Mouse (Mus musculus) splenic B cell, adult 2 months (primary cell): ENCODE results near the gene Aak1.

Experiments used
- DNase-seq: peaks from one replicate; pipeline ENCODE4 v3.0.0-alpha.2; 2011; ENCODE audit warnings: low read depth, low spot score
- H3K27me3 ChIP-seq: 2 replicates; pipeline ENCODE4 v1.6.1; 2012; ENCODE audit warnings: mild to moderate bottlenecking, low read length, moderate library complexity, mixed read lengths; ENCODE audit not compliant: control insufficient read depth, poor library complexity, insufficient read depth, severe bottlenecking
- H3K36me3 ChIP-seq: 2 replicates; pipeline ENCODE4 v1.6.1; 2012; ENCODE audit warnings: mild to moderate bottlenecking, low read length, moderate library complexity, mixed read lengths; ENCODE audit not compliant: control insufficient read depth, poor library complexity, insufficient read depth, severe bottlenecking

Aak1 gene

GRCm38 (mm10) chr6:86940966-86941365, 91.6 kb downstream of the Aak1 start:
- no peaks in the 10 kb centered on the region for H3K27me3 ChIP-seq
- no peak for DNase-seq
- peaks cover 5% of the 10 kb centered on the region; the same call in 1 of the 2 replicates for H3K36me3 ChIP-seq

- peaks cover 5% of the 10 kb centered on the region; the same call in 1 of the 2 replicates for H3K36me3 ChIP-seq
- no peaks in the 10 kb centered on the region; the same call in 1 of the 2 replicates for H3K27me3 ChIP-seq
- DNase-seq: no peak
Observed at GRCm38 (mm10) chr6:86947100-86947499, 97.8 kb downstream of the Aak1 start.

GRCm38 (mm10) chr6:86948746-86949145, 99.4 kb downstream of the Aak1 start:
- Histone ChIP-seq H3K36me3 (peaks cover 7% of the 10 kb centered on the region), H3K27me3 (no peaks in the 10 kb centered on the region; the same call in 1 of the 2 replicates)
- DNase-seq: peak; percentile 52

GRCm38 (mm10) chr6:86950141-86950540, 100.8 kb downstream of the Aak1 start:
- peaks cover 6% of the 10 kb centered on the region for H3K36me3 ChIP-seq

GRCm38 (mm10) chr6:86950733-86951255, 101.5 kb downstream of the Aak1 start:
- no peak for DNase-seq
- H3K36me3 ChIP-seq: peaks cover 7% of the 10 kb centered on the region
- no peaks in the 10 kb centered on the region; the same call in 1 of the 2 replicates for H3K27me3 ChIP-seq

More at GRCm38 (mm10) chr6:86950141-86950540, 100.8 kb downstream of the Aak1 start:
- no peaks in the 10 kb centered on the region; the same call in 1 of the 2 replicates for H3K27me3 ChIP-seq
- DNase-seq: peak; percentile 57

- H3K27me3 ChIP-seq: no peaks in the 10 kb centered on the region; the same call in 1 of the 2 replicates
- H3K36me3 ChIP-seq: peaks cover 7% of the 10 kb centered on the region
- no peak for DNase-seq
Observed at GRCm38 (mm10) chr6:86955741-86956140, 106.4 kb downstream of the Aak1 start.

GRCm38 (mm10) chr6:86956206-86956605, 106.9 kb downstream of the Aak1 start:
- no peaks in the 10 kb centered on the region for H3K27me3 ChIP-seq
- no peak for DNase-seq
- H3K36me3 ChIP-seq: peaks cover 7% of the 10 kb centered on the region

GRCm38 (mm10) chr6:86959006-86959405, 109.7 kb downstream of the Aak1 start:
- Histone ChIP-seq H3K27me3 (no peaks in the 10 kb centered on the region), H3K36me3 (peaks cover 6% of the 10 kb centered on the region)
- no peak for DNase-seq

GRCm38 (mm10) chr6:86963987-86964685, 114.8 kb downstream of the Aak1 start:
- Histone ChIP-seq H3K27me3 (no peaks in the 10 kb centered on the region), H3K36me3 (peaks cover 5% of the 10 kb centered on the region)
- DNase-seq: no peak

GRCm38 (mm10) chr6:86967166-86967565, 117.8 kb downstream of the Aak1 start:
- no peak for DNase-seq
- no peaks in the 10 kb centered on the region for H3K27me3 ChIP-seq
- peaks cover 4% of the 10 kb centered on the region for H3K36me3 ChIP-seq

- no peaks in the 10 kb centered on the region for H3K27me3 ChIP-seq
- no peak for DNase-seq
- no peaks in the 10 kb centered on the region; the same call in 1 of the 2 replicates for H3K36me3 ChIP-seq
Observed at GRCm38 (mm10) chr6:86973956-86974355, 124.6 kb downstream of the Aak1 start.

GRCm38 (mm10) chr6:86978156-86978908, 129.0 kb downstream of the Aak1 start:
- DNase-seq: no peak

GRCm38 (mm10) chr6:86978909-86979265, 129.6 kb downstream of the Aak1 start:
- Histone ChIP-seq H3K36me3 (no peaks in the 10 kb centered on the region), H3K27me3 (no peaks in the 10 kb centered on the region)
- no peak for DNase-seq

More at GRCm38 (mm10) chr6:86978156-86978908, 129.0 kb downstream of the Aak1 start:
- Histone ChIP-seq H3K36me3 (no peaks in the 10 kb centered on the region), H3K27me3 (no peaks in the 10 kb centered on the region)

- DNase-seq: no peak
- no peaks in the 10 kb centered on the region for H3K36me3 ChIP-seq
- no peaks in the 10 kb centered on the region for H3K27me3 ChIP-seq
Observed at GRCm38 (mm10) chr6:86981206-86981605, 131.9 kb downstream of the Aak1 start.
